Mouse (Mus musculus) small intestine, adult 2 months (tissue): ENCODE data around the gene Chrna5.

ENCODE experiments used
- CTCF ChIP-seq: fragments of 200-500 bp; IDR thresholded peaks from 2 replicates; pipeline ENCODE4 v1.5.1; 2012; ENCODE audit warnings: low read depth, mild to moderate bottlenecking, control low read depth, inconsistent platforms, low read length, moderate library complexity, mixed read lengths; ENCODE audit not compliant: insufficient replicate concordance, insufficient read length; ENCODE audit errors: extremely low read depth
- POLR2A ChIP-seq: fragments of 200-500 bp; IDR thresholded peaks from 2 replicates; pipeline ENCODE4 v1.6.1; 2012; ENCODE audit warnings: low read depth, mild to moderate bottlenecking, control low read depth, inconsistent platforms, low read length, moderate library complexity

GRCm38 (mm10) chr9:55003609-55004008 is 22.9 kb downstream of the Chrna5 start:
- TF ChIP-seq POLR2A (no peak), CTCF (no peak)
